Mouse (Mus musculus) small intestine, adult 2 months (tissue): Measurements from ENCODE around the gene Treml1.
"Not testable (repeated sequence)": the region's sequence is repeated elsewhere in the genome, so short reads cannot be mapped to it uniquely, and the experiment has no call there.

Experiments used
- CTCF ChIP-seq: fragments of 200-500 bp; IDR thresholded peaks from 2 replicates; pipeline ENCODE4 v1.5.1; 2012; ENCODE audit warnings: low read depth, mild to moderate bottlenecking, control low read depth, inconsistent platforms, low read length, moderate library complexity, mixed read lengths; ENCODE audit not compliant: insufficient replicate concordance, insufficient read length; ENCODE audit errors: extremely low read depth
- POLR2A ChIP-seq: fragments of 200-500 bp; IDR thresholded peaks from 2 replicates; pipeline ENCODE4 v1.6.1; 2012; ENCODE audit warnings: low read depth, mild to moderate bottlenecking, control low read depth, inconsistent platforms, low read length, moderate library complexity

DNA sequence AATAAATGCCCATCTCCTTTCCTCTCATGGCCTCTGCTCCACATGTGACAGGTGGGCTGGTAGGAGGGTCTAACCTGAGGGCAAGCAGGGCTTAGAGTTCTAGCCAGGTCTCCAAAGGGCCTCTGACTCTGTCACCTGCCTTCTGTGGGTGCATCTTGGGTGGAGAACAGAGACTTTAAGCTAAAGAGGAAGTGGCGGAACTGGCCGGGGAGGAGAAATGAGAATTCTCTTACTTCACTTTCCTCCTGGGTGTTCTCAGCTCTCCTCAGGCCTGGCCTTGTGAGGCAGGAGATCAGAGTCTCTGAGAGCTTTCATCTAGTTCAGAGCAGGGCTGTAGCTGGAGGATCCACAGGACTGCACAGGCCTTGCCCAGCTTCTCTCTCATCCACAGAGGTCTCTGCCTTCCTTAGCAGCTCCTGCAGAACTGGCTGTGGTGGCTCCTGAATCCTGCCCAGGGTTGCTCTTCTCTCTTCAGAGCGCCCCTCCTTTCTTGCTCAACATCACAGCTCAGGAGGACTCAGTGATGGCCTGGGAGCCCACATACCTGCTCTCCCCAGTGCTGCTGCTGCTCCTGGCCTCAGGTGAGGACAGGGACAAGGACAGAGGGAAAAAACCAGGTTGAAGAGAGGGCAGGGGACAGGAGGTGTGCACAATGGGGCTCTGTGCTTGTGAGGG, 43.7 kb upstream of the Treml1 start, which contains the start of gene B430306N03Rik:
- not testable (repeated sequence) for TF ChIP-seq POLR2A, CTCF
